ENCODE assay signal across 9 mouse cellular contexts in genomic region chr11:75452812-75453557, GRCm38 (mm10). TPM values are rescaled to one million over a fixed set of nuclear protein-coding genes. Genes with fewer than 3 reads are reported as not detected.
DNase-seq lines count a peak whose midpoint lies in the region; ATAC-seq and TF ChIP-seq lines count a peak whose summit lies in the region.
"Had no signal": no experiment of that assay in that cellular context is flagged by ENCODE, and none has a peak within 500 bp of the region (broad histone marks: within the 10 kb centered on the region; RNA-seq: fewer than 3 reads in every experiment).

No protein-coding gene starts in this region.

- no peak overlapping the region; the same call in 1 of the 2 replicates for H3K4me3 ChIP-seq in hindbrain, embryonic 14.5 days (replicated peaks; ENCODE audit: low read length)
- H3K4me3 ChIP-seq in hindbrain, embryonic 16.5 days (ENCODE audit: low read length) = no peak overlapping the region
- H3K4me3 ChIP-seq in brown adipose tissue, adult 24 weeks (ENCODE audit: insufficient read depth, low read depth, low read length) = peak overlapping the region; percentile 77; the same call in 1 of the 2 replicates
- 0 out of 2 replicates have a peak overlapping the region, but pooled peaks have one; percentile 65 for H3K4me3 ChIP-seq in embryonic facial prominence, embryonic 15.5 days (replicated peaks)
- peak overlapping the region; percentile 72 for H3K4me3 ChIP-seq in liver, postnatal 0 days (ENCODE audit: low read depth, low read length)

- H3K27me3 ChIP-seq in hindbrain, embryonic 14.5 days (ENCODE audit: control insufficient read depth, insufficient read depth, low read length) = no peaks in the 10 kb centered on the region
- H3K27me3 ChIP-seq in hindbrain, embryonic 16.5 days (replicated peaks; ENCODE audit: control insufficient read depth, insufficient read depth, low read length) = no peaks in the 10 kb centered on the region
- H3K27me3 ChIP-seq in embryonic facial prominence, embryonic 15.5 days = no peaks in the 10 kb centered on the region
- no peaks in the 10 kb centered on the region for H3K27me3 ChIP-seq in liver, postnatal 0 days (ENCODE audit: insufficient read depth, low read length)

- no peaks in the 10 kb centered on the region for H3K9me3 ChIP-seq in hindbrain, embryonic 14.5 days (ENCODE audit: control insufficient read depth, low read length)
- H3K9me3 ChIP-seq in hindbrain, embryonic 16.5 days (ENCODE audit: control insufficient read depth, low read length) = no peaks in the 10 kb centered on the region
- no peaks in the 10 kb centered on the region for H3K9me3 ChIP-seq in embryonic facial prominence, embryonic 15.5 days (replicated peaks)
- H3K9me3 ChIP-seq in liver, postnatal 0 days (ENCODE audit: low read length) = no peaks in the 10 kb centered on the region

- no peak overlapping the region for H3K9ac ChIP-seq in hindbrain, embryonic 14.5 days
- H3K9ac ChIP-seq in hindbrain, embryonic 16.5 days (ENCODE audit: low read depth, low read length) = no peak overlapping the region
- H3K9ac ChIP-seq in embryonic facial prominence, embryonic 15.5 days = no peak overlapping the region
- peak overlapping the region; percentile 84 for H3K9ac ChIP-seq in liver, postnatal 0 days (replicated peaks)

- no peak for TF ChIP-seq EP300 in liver, postnatal 0 days (IDR thresholded peaks at IDR 0.05; ENCODE audit: low read depth)

- no peak for DNase-seq in hindbrain, embryonic 14.5 days (ENCODE audit: low spot score)
- no peak for DNase-seq in liver, postnatal 0 days
- no peak for DNase-seq in frontal cortex, postnatal 10 days (ENCODE audit: low spot score in 2 of 2)
- DNase-seq in right cerebral cortex, postnatal 36 days (ENCODE audit: low spot score in 2 of 2) = no peak
- no peak for DNase-seq in kidney, adult 9 months
- DNase-seq: adrenal gland, postnatal 36 days had no signal

- peak overlapping the region; percentile 94 for H3K4me2 ChIP-seq in hindbrain, embryonic 14.5 days (replicated peaks)
- H3K4me2 ChIP-seq in hindbrain, embryonic 16.5 days (ENCODE audit: low read length) = no peak overlapping the region; the same call in 1 of the 2 replicates
- peak overlapping the region; percentile 99 for H3K4me2 ChIP-seq in embryonic facial prominence, embryonic 15.5 days (replicated peaks)
- peak overlapping the region; percentile 100 for H3K4me2 ChIP-seq in liver, postnatal 0 days (ENCODE audit: low read depth, low read length)

- no peak for ATAC-seq in hindbrain, embryonic 14.5 days (ENCODE audit: low FRiP score)
- no peak for ATAC-seq in hindbrain, embryonic 16.5 days
- no peak for ATAC-seq in embryonic facial prominence, embryonic 15.5 days (ENCODE audit: insufficient number of reproducible peaks, low FRiP score, low TSS enrichment, low read depth)
- no peak for ATAC-seq in liver, postnatal 0 days

- H3K4me1 ChIP-seq in hindbrain, embryonic 14.5 days (replicated peaks; ENCODE audit: control insufficient read depth, insufficient read depth, low read length) = peaks cover 14% of the 10 kb centered on the region
- peaks cover 15% of the 10 kb centered on the region for H3K4me1 ChIP-seq in hindbrain, embryonic 16.5 days (ENCODE audit: control insufficient read depth, insufficient read depth, low read depth, low read length)
- peaks cover 12% of the 10 kb centered on the region for H3K4me1 ChIP-seq in brown adipose tissue, adult 24 weeks (ENCODE audit: control insufficient read depth, insufficient read depth, insufficient read length, low read length)
- peaks cover 26% of the 10 kb centered on the region for H3K4me1 ChIP-seq in embryonic facial prominence, embryonic 15.5 days
- peaks cover 68% of the 10 kb centered on the region for H3K4me1 ChIP-seq in liver, postnatal 0 days (ENCODE audit: insufficient read depth)

- 94% methylated on average over 31 of the region's 31 CpGs for WGBS in hindbrain, embryonic 14.5 days
- WGBS in hindbrain, embryonic 16.5 days = 94% methylated on average over 31 of the region's 31 CpGs
- WGBS in embryonic facial prominence, embryonic 15.5 days = 92% methylated on average over 31 of the region's 31 CpGs
- 90% methylated on average over 31 of the region's 31 CpGs for WGBS in liver, postnatal 0 days (ENCODE audit: insufficient replicate concordance)

- TF ChIP-seq CTCF in liver, postnatal 0 days (IDR thresholded peaks at IDR 0.05; ENCODE audit: low read depth) = no peak

- no peak overlapping the region for H3K27ac ChIP-seq in hindbrain, embryonic 14.5 days
- H3K27ac ChIP-seq in hindbrain, embryonic 16.5 days (ENCODE audit: low read depth, low read length) = no peak overlapping the region
- H3K27ac ChIP-seq in brown adipose tissue, adult 24 weeks (replicated peaks; ENCODE audit: low read depth, low read length) = no peak overlapping the region
- no peak overlapping the region for H3K27ac ChIP-seq in embryonic facial prominence, embryonic 15.5 days (replicated peaks)
- H3K27ac ChIP-seq in liver, postnatal 0 days (ENCODE audit: low read depth) = 0 out of 2 replicates have a peak overlapping the region, but pooled peaks have one; percentile 82

- peaks cover 17% of the 10 kb centered on the region for H3K36me3 ChIP-seq in hindbrain, embryonic 14.5 days (replicated peaks; ENCODE audit: control insufficient read depth, insufficient read depth)
- peaks cover 11% of the 10 kb centered on the region for H3K36me3 ChIP-seq in hindbrain, embryonic 16.5 days (ENCODE audit: control insufficient read depth, insufficient read depth, low read length)
- H3K36me3 ChIP-seq in embryonic facial prominence, embryonic 15.5 days = peaks cover 19% of the 10 kb centered on the region
- peaks cover 38% of the 10 kb centered on the region for H3K36me3 ChIP-seq in liver, postnatal 0 days (replicated peaks; ENCODE audit: insufficient read depth, low read length)

RNA-seq across cellular contexts. Expression of gene Wdr81, which starts 1.5 kb away (rescaled TPM):
- polyA plus RNA-seq in hindbrain, embryonic 14.5 days (2014; fragmentation: Nextera tagmentation; extraction: Ambion mirVana) = 6.5 and 7.9 TPM in 2 replicates
- 6.1 and 8.1 TPM in 2 replicates for polyA plus RNA-seq in hindbrain, embryonic 16.5 days (2015; fragmentation: Nextera tagmentation; extraction: Ambion mirVana)
- polyA plus RNA-seq in brown adipose tissue, adult 24 weeks (2012; ENCODE audit: insufficient read depth, insufficient read length, missing spikeins) = 5.5 and 7.2 TPM in 2 replicates
- polyA plus RNA-seq in embryonic facial prominence, embryonic 15.5 days (2015; fragmentation: Nextera tagmentation; extraction: Ambion mirVana) = 6.3 and 7.4 TPM in 2 replicates
- 8.4 and 9.5 TPM in 2 replicates for polyA plus RNA-seq in liver, postnatal 0 days (2015; fragmentation: Nextera tagmentation; extraction: Ambion mirVana)

RNA-seq across cellular contexts. Expression of gene Tlcd2, which starts 8.5 kb away (rescaled TPM):
- 1.6 and 4.5 TPM in 2 replicates for polyA plus RNA-seq in hindbrain, embryonic 14.5 days (2014; fragmentation: Nextera tagmentation; extraction: Ambion mirVana)
- polyA plus RNA-seq in hindbrain, embryonic 16.5 days (2015; fragmentation: Nextera tagmentation; extraction: Ambion mirVana) = 2.0 and 2.9 TPM in 2 replicates
- polyA plus RNA-seq in brown adipose tissue, adult 24 weeks (2012; ENCODE audit: insufficient read depth, insufficient read length, missing spikeins) = 13.5 and 20.2 TPM in 2 replicates
- polyA plus RNA-seq in embryonic facial prominence, embryonic 15.5 days (2015; fragmentation: Nextera tagmentation; extraction: Ambion mirVana) = 35.1 and 38.0 TPM in 2 replicates
- polyA plus RNA-seq in liver, postnatal 0 days (2015; fragmentation: Nextera tagmentation; extraction: Ambion mirVana) = 34.2 and 35.6 TPM in 2 replicates

RNA-seq across cellular contexts. Expression of gene Serpinf2, which starts 13.6 kb away (rescaled TPM):
- not detected in 2 replicates for polyA plus RNA-seq in hindbrain, embryonic 14.5 days (2014; fragmentation: Nextera tagmentation; extraction: Ambion mirVana)
- polyA plus RNA-seq in hindbrain, embryonic 16.5 days (2015; fragmentation: Nextera tagmentation; extraction: Ambion mirVana) = 0.06 TPM in 1 of 2 replicates, not detected in the other
- 0.48 TPM in 1 of 2 replicates, not detected in the other for polyA plus RNA-seq in brown adipose tissue, adult 24 weeks (2012; ENCODE audit: insufficient read depth, insufficient read length, missing spikeins)
- polyA plus RNA-seq in embryonic facial prominence, embryonic 15.5 days (2015; fragmentation: Nextera tagmentation; extraction: Ambion mirVana) = 0.09 TPM in 1 of 2 replicates, not detected in the other
- polyA plus RNA-seq in liver, postnatal 0 days (2015; fragmentation: Nextera tagmentation; extraction: Ambion mirVana) = 975 and 1,049 TPM in 2 replicates

RNA-seq across cellular contexts. Expression of gene Serpinf1, which starts 30.5 kb away (rescaled TPM):
- polyA plus RNA-seq in hindbrain, embryonic 14.5 days (2014; fragmentation: Nextera tagmentation; extraction: Ambion mirVana) = 49.9 and 66.1 TPM in 2 replicates
- 45.4 and 53.2 TPM in 2 replicates for polyA plus RNA-seq in hindbrain, embryonic 16.5 days (2015; fragmentation: Nextera tagmentation; extraction: Ambion mirVana)
- polyA plus RNA-seq in brown adipose tissue, adult 24 weeks (2012; ENCODE audit: insufficient read depth, insufficient read length, missing spikeins) = 78.8 and 102 TPM in 2 replicates
- 393 and 406 TPM in 2 replicates for polyA plus RNA-seq in embryonic facial prominence, embryonic 15.5 days (2015; fragmentation: Nextera tagmentation; extraction: Ambion mirVana)
- 823 and 833 TPM in 2 replicates for polyA plus RNA-seq in liver, postnatal 0 days (2015; fragmentation: Nextera tagmentation; extraction: Ambion mirVana)

RNA-seq across cellular contexts. Expression of gene Prpf8, which starts 33.6 kb away (rescaled TPM):
- polyA plus RNA-seq in hindbrain, embryonic 14.5 days (2014; fragmentation: Nextera tagmentation; extraction: Ambion mirVana) = 74.5 and 83.2 TPM in 2 replicates
- 38.8 and 41.9 TPM in 2 replicates for polyA plus RNA-seq in hindbrain, embryonic 16.5 days (2015; fragmentation: Nextera tagmentation; extraction: Ambion mirVana)
- 57.2 and 61.0 TPM in 2 replicates for polyA plus RNA-seq in brown adipose tissue, adult 24 weeks (2012; ENCODE audit: insufficient read depth, insufficient read length, missing spikeins)
- polyA plus RNA-seq in embryonic facial prominence, embryonic 15.5 days (2015; fragmentation: Nextera tagmentation; extraction: Ambion mirVana) = 51.7 and 52.5 TPM in 2 replicates
- polyA plus RNA-seq in liver, postnatal 0 days (2015; fragmentation: Nextera tagmentation; extraction: Ambion mirVana) = 12.1 and 13.9 TPM in 2 replicates

Comparison
In these comparisons a context has a peak if more than half of its experiments do, and no peak if none do; other contexts are left out.
1. H3K4me3 ChIP-seq: peak in brown adipose tissue, adult 24 weeks (single experiment), embryonic facial prominence, embryonic 15.5 days (single experiment) and liver, postnatal 0 days (single experiment); none in hindbrain, embryonic 14.5 days (single experiment) and hindbrain, embryonic 16.5 days (single experiment).
2. RNA of gene Serpinf2, which starts 13.6 kb away (polyA plus RNA-seq): 975 to 1,049 TPM in liver, postnatal 0 days; 0.48 TPM in brown adipose tissue, adult 24 weeks, 0.09 TPM in embryonic facial prominence, embryonic 15.5 days, 0.06 TPM in hindbrain, embryonic 16.5 days and not detected in hindbrain, embryonic 14.5 days; every median in the first group is over 100 times any median in the second.